Mouse (Mus musculus): ENCODE measurements around the gene Ntng1.
"Not testable (repeated sequence)": the region's sequence is repeated elsewhere in the genome, so short reads cannot be mapped to it uniquely, and the experiment has no call there.

Gene Ntng1

GRCm38 (mm10) chr3:109782289-109782951 is 361.4 kb downstream of the Ntng1 start:
- peak; percentile 39 for DNase-seq (ENCODE audit: low read depth, low spot score)

- no peak for DNase-seq (ENCODE audit: low read depth, low spot score)
Measured at GRCm38 (mm10) chr3:109781917-109782288, 361.9 kb downstream of the Ntng1 start.

DNA sequence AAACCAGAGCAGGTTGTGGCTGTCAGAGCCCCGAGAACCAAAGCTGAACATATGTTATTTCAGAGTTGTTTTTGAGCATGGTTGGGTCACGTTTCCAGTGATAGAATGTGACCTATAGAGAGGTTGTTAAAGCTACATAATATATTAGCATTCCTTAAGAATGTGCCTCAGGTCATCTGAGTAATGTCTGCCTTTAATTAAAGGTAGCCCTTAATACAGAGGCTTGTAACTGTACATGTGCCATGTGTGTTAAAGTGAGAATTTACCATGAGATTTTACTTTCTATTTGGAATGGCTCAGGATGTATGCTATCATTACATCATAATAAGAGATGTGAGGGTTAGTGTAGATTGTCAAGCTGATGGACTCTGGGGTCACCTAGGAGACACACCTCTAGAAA is 368.6 kb downstream of the Ntng1 start:
- no peak for DNase-seq (ENCODE audit: low read depth, low spot score)

DNA sequence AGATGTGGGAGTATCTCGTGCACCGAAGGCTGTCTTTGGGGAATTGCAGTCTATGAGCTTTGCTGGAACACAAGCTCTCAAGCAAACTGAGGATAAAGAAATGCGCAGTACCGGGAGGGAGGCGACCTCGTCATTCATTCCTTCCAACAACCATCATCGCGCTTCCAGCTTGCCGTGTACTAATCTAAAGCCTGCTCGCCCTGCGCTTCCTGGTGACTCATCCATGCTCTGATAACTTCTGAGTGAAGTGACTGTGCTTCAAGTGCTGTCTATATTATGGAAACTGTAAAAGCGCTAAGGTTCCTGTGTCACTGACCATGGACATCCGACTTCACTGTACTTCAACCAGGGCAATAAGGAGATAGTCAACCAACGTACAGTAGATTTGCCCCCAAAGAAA is 371.7 kb downstream of the Ntng1 start:
- no peak for DNase-seq (ENCODE audit: low read depth, low spot score)

GRCm38 (mm10) chr3:109766939-109767338 is 376.9 kb downstream of the Ntng1 start:
- peak; percentile 68 for DNase-seq (ENCODE audit: low read depth, low spot score)

DNA sequence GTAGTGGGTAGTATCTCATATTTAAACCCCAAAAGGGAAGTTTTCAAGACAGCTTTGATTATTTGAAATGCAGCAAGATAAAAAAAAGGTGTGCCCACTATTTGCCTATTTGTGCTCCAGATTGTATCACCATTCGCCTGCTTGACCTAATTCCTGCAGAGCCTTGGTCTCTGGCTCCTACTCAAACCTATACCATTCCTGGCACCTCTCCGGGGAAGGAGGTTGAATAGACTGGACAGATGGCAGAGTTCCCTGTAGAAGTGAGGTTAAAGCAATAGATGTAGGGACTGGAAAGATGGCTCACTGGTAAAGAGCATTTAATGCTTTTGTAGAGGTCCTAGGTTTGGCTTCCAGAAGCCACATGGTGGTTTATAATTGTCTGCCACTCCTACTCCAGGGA is 378.2 kb downstream of the Ntng1 start:
- DNase-seq (ENCODE audit: low read depth, low spot score) = no peak

DNA sequence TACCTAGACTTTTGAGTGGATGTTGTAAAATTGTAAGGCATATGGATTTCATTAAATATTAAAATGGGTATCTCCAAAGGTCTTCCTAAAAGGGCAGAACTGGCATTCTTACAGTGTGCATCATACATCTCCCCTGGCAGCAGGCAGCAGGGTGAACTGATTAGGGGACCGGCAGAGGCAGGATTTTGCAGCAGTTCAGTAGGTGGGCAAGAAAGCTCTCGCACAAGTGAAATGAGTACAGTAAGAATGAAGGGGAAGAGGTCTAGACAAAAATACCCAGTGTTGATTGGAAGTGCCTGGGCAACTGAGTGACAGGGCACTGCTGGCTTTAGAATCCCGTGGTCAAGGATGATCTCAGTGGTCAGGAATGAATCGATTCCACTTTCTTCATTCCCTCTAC is 378.7 kb downstream of the Ntng1 start:
- no peak for DNase-seq (ENCODE audit: low read depth, low spot score)

DNA sequence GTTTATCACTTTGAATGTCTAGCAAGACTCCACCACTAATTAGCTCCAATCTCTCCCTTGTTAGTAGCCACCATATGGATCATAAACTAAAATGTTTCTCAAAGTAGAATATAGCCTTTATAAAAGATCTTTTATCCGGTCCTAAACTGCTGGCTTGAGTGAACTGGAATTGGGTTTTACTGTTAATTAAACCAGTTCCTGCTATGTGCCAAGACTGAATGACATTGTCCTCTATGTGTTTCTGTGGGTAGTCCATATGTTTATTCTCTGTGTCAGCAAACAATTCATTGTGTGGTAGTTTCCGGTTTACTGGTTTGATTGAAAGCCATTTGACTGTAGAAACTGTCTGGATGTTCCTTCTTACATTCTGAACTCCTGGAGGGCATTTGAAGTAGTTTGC is 387.4 kb downstream of the Ntng1 start:
- no peak for DNase-seq (ENCODE audit: low read depth, low spot score)

DNA sequence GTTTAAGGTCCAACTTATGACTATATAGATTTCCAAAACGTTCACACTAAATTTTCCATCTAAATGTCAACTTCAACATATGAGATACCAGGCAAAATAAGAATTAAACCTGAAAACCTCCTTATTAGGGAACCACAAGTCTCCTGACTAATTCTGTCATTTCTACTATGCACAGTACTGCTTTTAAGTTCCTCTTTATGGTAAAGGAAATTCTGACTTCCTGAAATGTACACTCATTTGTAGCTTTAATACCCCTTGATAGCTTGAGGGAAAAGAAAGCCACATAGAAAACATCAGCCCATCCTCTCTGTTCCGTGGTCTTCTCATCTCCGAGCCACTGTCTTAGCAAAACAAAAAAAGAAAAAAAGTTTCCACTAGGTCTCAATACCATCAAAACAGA is 396.2 kb downstream of the Ntng1 start:
- not testable (repeated sequence) for DNase-seq (ENCODE audit: low read depth, low spot score)

- DNase-seq (ENCODE audit: low read depth, low spot score) = no peak
Measured at GRCm38 (mm10) chr3:109740466-109741102, 403.2 kb downstream of the Ntng1 start.

DNA sequence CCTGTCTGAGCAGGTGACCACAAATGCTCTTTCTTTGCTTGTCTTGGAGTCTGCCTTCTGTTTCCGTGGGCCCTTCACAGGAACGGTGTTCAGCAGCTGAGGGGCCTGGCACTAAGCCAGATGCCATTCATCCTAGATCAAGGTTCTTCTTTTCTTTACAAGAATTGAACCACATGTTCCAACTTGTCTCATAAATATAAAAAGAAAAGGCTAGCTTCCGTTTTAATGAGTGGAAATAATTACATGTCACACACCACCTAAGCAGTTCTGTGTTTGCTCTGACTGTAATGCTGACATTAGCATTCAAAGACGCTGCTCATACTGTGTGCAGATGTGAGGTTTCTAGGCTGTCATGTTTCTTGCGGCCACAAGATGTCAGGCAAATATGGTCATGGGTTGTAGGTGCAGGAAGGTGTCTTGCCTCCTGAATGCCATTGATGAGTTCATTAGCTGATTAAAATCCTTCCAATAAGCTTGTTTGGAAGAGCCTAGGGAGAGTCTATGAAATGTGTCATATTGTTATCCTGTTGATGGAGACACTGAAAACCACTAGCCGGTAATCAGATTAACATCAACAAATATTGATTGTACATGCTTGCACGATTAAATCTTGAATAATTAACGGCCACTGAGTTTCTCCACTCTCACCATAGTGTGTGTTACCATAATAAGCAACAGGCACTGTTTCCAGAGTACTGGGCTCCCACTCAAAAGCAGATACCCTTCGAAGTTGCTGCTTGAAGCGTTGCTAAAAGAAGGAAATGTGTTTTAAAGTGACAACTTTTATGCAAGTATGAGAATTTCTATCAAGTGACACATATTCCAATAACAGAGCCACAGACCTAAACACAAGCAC is 411.3 kb downstream of the Ntng1 start:
- peak; percentile 21 for DNase-seq (ENCODE audit: low read depth, low spot score)

- DNase-seq (ENCODE audit: low read depth, low spot score) = no peak
Measured at GRCm38 (mm10) chr3:109731592-109732230, 412.1 kb downstream of the Ntng1 start.

All from skeletal muscle tissue, adult 2 months (tissue).